Mouse (Mus musculus): ENCODE measurements around the gene Safb.

DNA sequence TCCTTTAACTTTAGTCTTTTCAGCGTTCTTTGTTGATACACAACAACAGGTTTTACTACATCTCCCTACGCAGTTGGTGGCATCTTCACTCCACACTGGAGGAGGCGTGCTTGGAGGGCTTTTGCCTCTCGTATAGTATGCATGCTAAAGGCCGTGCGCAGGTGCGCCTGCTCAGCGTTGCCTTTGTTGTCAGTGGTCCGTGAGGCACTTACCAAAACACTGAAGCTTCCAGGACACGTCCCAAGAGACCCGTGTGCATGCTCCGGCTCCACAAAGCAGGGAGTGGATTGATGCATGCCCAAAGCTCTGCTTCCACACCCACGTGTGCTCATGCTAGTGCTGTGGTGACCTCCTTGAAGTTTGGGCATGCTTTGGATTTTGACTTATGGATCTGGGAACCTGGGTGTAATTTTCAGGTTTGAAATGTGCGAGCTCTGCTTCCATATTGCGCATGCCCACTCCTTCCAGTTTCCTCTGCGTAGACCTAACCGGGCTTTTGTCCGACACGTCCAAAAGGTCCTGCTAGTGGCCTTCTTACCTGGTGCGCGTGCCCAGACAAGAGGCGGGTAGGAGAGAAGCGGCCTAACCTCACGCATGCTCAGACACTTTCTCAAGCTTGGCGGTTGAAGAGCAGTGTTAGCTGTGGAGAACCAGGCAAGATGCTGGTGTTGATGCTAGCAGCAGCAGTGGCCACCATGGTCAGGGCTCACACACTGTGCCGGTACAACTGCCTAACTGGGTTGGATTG lies 43.1 kb downstream of the Safb start, which contains the start of gene Catsperd:
- TF ChIP-seq CTCF (conservative IDR thresholded peaks at IDR 0.05; ENCODE audit: low read length), result no peak
- no peak for TF ChIP-seq POU5F1 (IDR thresholded peaks at IDR 0.05; ENCODE audit: borderline replicate concordance, low read length)
